Mouse (Mus musculus) spleen, adult 2 months (tissue): ENCODE measurements around the gene Sap30.

ENCODE experiments used
- CTCF ChIP-seq: fragments of 200-500 bp; IDR thresholded peaks from 2 replicates; pipeline ENCODE4 v1.5.1; 2011; ENCODE audit warnings: mild to moderate bottlenecking, inconsistent platforms; ENCODE audit not compliant: insufficient read depth, insufficient read length, insufficient replicate concordance; ENCODE audit errors: extremely low read depth
- POLR2A ChIP-seq: fragments of 200-500 bp; IDR thresholded peaks from 2 replicates; pipeline ENCODE4 v1.6.1; 2011; ENCODE audit warnings: low read depth, low read length, inconsistent platforms

DNA sequence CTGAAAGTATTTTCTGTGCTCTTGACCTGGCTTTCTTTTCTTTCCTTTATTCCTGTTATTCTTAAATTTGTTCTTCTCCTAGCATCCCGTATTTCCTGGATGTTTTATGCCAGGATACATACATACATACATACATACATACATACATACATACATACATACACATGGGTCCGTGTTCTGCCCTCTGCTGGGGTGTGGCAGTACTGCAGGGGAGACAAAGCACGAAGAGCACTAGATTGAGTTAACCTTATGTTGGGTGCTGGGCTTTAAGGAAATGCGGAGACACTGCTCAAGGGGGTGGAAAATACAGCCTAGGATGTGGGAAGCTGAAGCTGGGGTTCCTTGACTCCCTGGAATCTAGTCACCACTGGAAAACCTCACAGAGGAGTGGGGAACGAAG lies 16.0 kb upstream of the Sap30 start:
- TF ChIP-seq POLR2A (no peak), CTCF (peak; percentile 54; the same call in 1 of the 2 replicates)
